Mouse (Mus musculus): ENCODE measurements around the gene Nomo1. TPM values are rescaled to one million over a fixed set of nuclear protein-coding genes. Genes with fewer than 3 reads are reported as not detected.

Nomo1 gene
- polyA plus RNA-seq, 1 experiment from 2014 or later, result 27.2 TPM

GRCm38 (mm10) chr7:46037433-46037832 lies 3.9 kb downstream of the Nomo1 start:
- Histone ChIP-seq H3K9ac (ENCODE audit: low read depth, low read length) (no peak overlapping the region), H3K4me3 (replicated peaks; ENCODE audit: low read depth, low read length) (no peak overlapping the region), H3K27me3 (ENCODE audit: insufficient read depth, low read length) (no peaks in the 10 kb centered on the region), H3K4me1 (replicated peaks; ENCODE audit: insufficient read depth, low read length) (peaks cover 7% of the 10 kb centered on the region), H3K9me3 (replicated peaks; ENCODE audit: low read length) (no peaks in the 10 kb centered on the region), H3K36me3 (ENCODE audit: insufficient read depth, low read length) (no peaks in the 10 kb centered on the region), H3K27ac (no peak overlapping the region), H3K4me2 (ENCODE audit: low read length) (no peak overlapping the region)
- DNase-seq (ENCODE audit: low spot score), result no peak
- WGBS, result 84% methylated on average over 6 of the region's 6 CpGs
- no peak for TF ChIP-seq CTCF (IDR thresholded peaks at IDR 0.05; ENCODE audit: low read depth)
- no peak for ATAC-seq (replicated peaks; ENCODE audit: low FRiP score, low read depth)

DNA sequence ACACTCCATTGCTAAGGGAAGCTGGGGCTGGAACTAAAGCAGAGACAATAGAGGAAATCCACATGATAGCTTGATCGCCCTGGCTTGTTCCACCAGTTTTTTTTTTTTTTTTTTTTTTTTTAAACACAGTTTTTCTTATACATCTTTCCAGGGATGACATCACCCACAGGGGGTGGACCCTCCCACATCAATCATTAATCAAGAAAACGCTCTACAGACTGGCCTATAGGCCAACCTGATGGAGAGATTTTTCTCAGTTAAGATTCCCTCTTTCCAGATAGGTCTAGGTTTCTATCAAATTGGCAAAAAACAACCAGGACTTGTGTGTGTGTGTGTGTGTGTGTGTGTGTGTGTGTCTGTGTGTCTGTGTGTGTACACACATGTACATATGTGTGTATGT lies 6.4 kb downstream of the Nomo1 start:
- Histone ChIP-seq H3K9ac (ENCODE audit: low read depth, low read length) (no peak overlapping the region), H3K4me3 (replicated peaks; ENCODE audit: low read depth, low read length) (no peak overlapping the region), H3K27ac (no peak overlapping the region), H3K4me1 (replicated peaks; ENCODE audit: insufficient read depth, low read length) (no peaks in the 10 kb centered on the region), H3K4me2 (ENCODE audit: low read length) (no peak overlapping the region), H3K9me3 (replicated peaks; ENCODE audit: low read length) (no peaks in the 10 kb centered on the region), H3K36me3 (ENCODE audit: insufficient read depth, low read length) (peaks cover 15% of the 10 kb centered on the region; the same call in 1 of the 2 replicates), H3K27me3 (ENCODE audit: insufficient read depth, low read length) (no peaks in the 10 kb centered on the region)
- WGBS, result 39% methylated on average over 2 of the region's 2 CpGs
- no peak for TF ChIP-seq CTCF (IDR thresholded peaks at IDR 0.05; ENCODE audit: low read depth)
- ATAC-seq (replicated peaks; ENCODE audit: low FRiP score, low read depth) (no peak), DNase-seq (ENCODE audit: low spot score) (no peak)

GRCm38 (mm10) chr7:46044106-46044505 lies 10.6 kb downstream of the Nomo1 start:
- Histone ChIP-seq H3K27ac (no peak overlapping the region), H3K4me2 (ENCODE audit: low read length) (no peak overlapping the region), H3K4me3 (replicated peaks; ENCODE audit: low read depth, low read length) (no peak overlapping the region), H3K4me1 (replicated peaks; ENCODE audit: insufficient read depth, low read length) (no peaks in the 10 kb centered on the region), H3K36me3 (ENCODE audit: insufficient read depth, low read length) (peaks cover 42% of the 10 kb centered on the region), H3K9me3 (replicated peaks; ENCODE audit: low read length) (no peaks in the 10 kb centered on the region), H3K27me3 (ENCODE audit: insufficient read depth, low read length) (no peaks in the 10 kb centered on the region), H3K9ac (ENCODE audit: low read depth, low read length) (no peak overlapping the region)
- 90% methylated on average over 10 of the region's 10 CpGs for WGBS
- DNase-seq (ENCODE audit: low spot score) (no peak), ATAC-seq (replicated peaks; ENCODE audit: low FRiP score, low read depth) (no peak)
- no peak for TF ChIP-seq CTCF (IDR thresholded peaks at IDR 0.05; ENCODE audit: low read depth)

- ATAC-seq (replicated peaks; ENCODE audit: low FRiP score, low read depth), result no peak
- Histone ChIP-seq H3K4me1 (replicated peaks; ENCODE audit: insufficient read depth, low read length) (no peaks in the 10 kb centered on the region), H3K4me3 (replicated peaks; ENCODE audit: low read depth, low read length) (no peak overlapping the region), H3K4me2 (ENCODE audit: low read length) (no peak overlapping the region), H3K9ac (ENCODE audit: low read depth, low read length) (no peak overlapping the region), H3K27ac (no peak overlapping the region), H3K27me3 (ENCODE audit: insufficient read depth, low read length) (no peaks in the 10 kb centered on the region), H3K36me3 (ENCODE audit: insufficient read depth, low read length) (peaks cover 51% of the 10 kb centered on the region), H3K9me3 (replicated peaks; ENCODE audit: low read length) (no peaks in the 10 kb centered on the region)
- TF ChIP-seq CTCF (IDR thresholded peaks at IDR 0.05; ENCODE audit: low read depth), result no peak
- DNase-seq (ENCODE audit: low spot score), result no peak
- 94% methylated on average over 11 of the region's 11 CpGs for WGBS
Observed at GRCm38 (mm10) chr7:46045882-46046281, 12.4 kb downstream of the Nomo1 start.

DNA sequence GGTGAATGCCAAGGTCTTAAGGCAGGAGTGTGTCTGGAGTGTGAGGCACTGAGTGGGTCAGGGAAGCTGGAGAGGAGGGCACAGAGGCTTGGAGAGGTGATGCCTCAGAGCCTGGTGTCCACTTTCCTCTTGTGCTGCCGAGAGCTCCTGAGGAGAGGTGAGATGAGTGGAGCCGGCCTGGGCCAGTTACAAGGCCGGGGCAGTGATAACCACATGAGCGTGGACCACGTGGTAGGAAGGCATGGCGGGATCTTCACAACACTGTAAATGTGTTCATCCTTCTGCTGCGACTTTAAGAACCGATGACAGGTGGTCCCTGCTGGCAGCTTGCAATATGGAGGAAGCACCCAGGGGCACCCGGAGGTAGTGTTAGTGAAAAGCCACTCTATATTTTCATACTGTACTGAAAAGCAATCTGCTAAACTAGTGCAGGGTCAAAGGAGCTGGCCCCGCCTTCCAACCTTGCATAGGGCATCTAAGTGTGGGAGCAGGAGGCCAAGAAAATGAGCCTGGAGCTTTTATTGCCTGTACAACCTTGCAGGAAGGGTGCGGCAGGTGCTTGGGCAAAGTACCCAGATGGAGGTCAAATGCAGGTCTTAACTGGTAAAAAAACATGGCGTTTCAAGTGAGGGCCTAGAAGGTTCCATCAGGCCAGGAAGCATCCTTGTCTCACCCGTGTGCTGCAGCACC lies 14.5 kb downstream of the Nomo1 start:
- Histone ChIP-seq H3K4me1 (replicated peaks; ENCODE audit: insufficient read depth, low read length) (no peaks in the 10 kb centered on the region), H3K27ac (no peak overlapping the region), H3K27me3 (ENCODE audit: insufficient read depth, low read length) (no peaks in the 10 kb centered on the region), H3K4me2 (ENCODE audit: low read length) (no peak overlapping the region), H3K9me3 (replicated peaks; ENCODE audit: low read length) (no peaks in the 10 kb centered on the region), H3K9ac (ENCODE audit: low read depth, low read length) (no peak overlapping the region), H3K4me3 (replicated peaks; ENCODE audit: low read depth, low read length) (no peak overlapping the region), H3K36me3 (ENCODE audit: insufficient read depth, low read length) (peaks cover 49% of the 10 kb centered on the region)
- TF ChIP-seq CTCF (IDR thresholded peaks at IDR 0.05; ENCODE audit: low read depth), result no peak
- 90% methylated on average over 13 of the region's 13 CpGs for WGBS
- DNase-seq (ENCODE audit: low spot score) (no peak), ATAC-seq (replicated peaks; ENCODE audit: low FRiP score, low read depth) (no peak)

DNA sequence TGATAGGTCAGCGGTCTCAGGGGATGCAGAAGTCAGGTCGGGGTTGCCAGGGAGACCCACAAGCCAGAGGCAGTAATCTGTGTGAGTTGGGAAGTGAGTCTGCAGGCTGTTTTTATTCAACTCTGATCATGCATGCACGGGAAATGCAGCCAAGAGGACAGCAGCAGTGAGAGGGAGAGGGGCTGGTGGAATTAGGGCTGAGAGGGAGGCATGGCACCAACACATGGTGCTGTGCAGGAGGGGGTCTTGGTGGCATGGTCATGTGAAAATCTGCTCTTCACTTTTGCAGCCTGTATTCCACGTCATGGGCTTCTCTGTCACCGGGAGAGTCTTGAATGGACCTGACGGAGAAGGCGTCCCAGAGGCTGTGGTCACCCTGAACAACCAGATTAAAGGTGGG lies 16.5 kb downstream of the Nomo1 start:
- no peak overlapping the region for H3K4me2 ChIP-seq (ENCODE audit: low read length)
- H3K27ac ChIP-seq, result no peak overlapping the region
- H3K27me3 ChIP-seq (ENCODE audit: insufficient read depth, low read length), result no peaks in the 10 kb centered on the region
- 94% methylated on average over 7 of the region's 7 CpGs for WGBS
- H3K9ac ChIP-seq (ENCODE audit: low read depth, low read length), result no peak overlapping the region
- no peaks in the 10 kb centered on the region for H3K4me1 ChIP-seq (replicated peaks; ENCODE audit: insufficient read depth, low read length)
- no peak for TF ChIP-seq CTCF (IDR thresholded peaks at IDR 0.05; ENCODE audit: low read depth)
- no peak for DNase-seq (ENCODE audit: low spot score)
- H3K9me3 ChIP-seq (replicated peaks; ENCODE audit: low read length), result no peaks in the 10 kb centered on the region
- ATAC-seq (replicated peaks; ENCODE audit: low FRiP score, low read depth), result no peak
- H3K36me3 ChIP-seq (ENCODE audit: insufficient read depth, low read length), result peaks cover 45% of the 10 kb centered on the region
- H3K4me3 ChIP-seq (replicated peaks; ENCODE audit: low read depth, low read length), result no peak overlapping the region

All from kidney, postnatal 0 days (tissue).